Mouse (Mus musculus) urinary bladder, postnatal 25 days (tissue): ENCODE measurements around the gene Chrna1.
A peak's percentile ranks its signal among the peaks of the same experiment; 100 is the strongest.
"Not testable (repeated sequence)": the region's sequence is repeated elsewhere in the genome, so short reads cannot be mapped to it uniquely, and the experiment has no call there.

Experiments used
- DNase-seq: peaks from one replicate; pipeline ENCODE4 v3.0.0; 2022; ENCODE audit warnings: low spot score

Chrna1 gene

DNA sequence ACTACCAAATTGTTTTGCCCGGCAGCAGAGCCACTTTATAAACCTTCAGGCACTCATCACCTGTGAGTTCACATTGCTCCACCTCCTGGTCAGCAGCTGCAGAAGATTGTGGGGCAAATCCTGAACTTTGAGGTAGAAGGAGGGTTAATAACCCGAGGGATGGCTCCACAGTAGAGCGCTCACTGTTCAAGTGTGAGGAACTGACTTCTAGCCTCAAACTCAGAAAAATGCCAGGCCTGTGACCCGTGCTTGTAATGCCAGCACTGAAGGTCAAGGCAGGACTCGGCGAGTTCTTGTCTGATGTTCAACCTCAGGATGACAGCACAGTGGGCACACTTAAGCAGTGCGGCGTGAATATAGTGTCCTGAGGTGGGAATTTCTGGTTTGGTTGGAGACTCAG lies 22.2 kb downstream of the Chrna1 start:
- DNase-seq, result no peak

DNA sequence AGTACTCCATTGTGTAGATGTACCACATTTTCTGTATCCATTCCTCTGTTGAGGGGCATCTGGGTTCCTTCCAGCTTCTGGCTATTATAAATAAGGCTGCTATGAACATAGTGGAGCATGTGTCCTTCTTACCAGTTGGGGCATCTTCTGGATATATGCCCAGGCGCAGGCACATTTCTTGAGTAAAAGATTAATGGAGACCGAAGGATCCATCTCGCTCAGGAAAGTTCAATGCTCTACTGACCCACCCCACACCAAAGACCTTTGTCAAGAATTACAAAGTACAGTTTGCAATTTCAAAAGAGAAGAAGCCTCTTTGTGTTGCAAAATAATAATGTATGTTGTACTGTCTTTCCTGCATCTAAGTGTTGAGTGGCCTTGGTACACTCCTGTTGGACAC lies 23.1 kb downstream of the Chrna1 start:
- not testable (repeated sequence) for DNase-seq

DNA sequence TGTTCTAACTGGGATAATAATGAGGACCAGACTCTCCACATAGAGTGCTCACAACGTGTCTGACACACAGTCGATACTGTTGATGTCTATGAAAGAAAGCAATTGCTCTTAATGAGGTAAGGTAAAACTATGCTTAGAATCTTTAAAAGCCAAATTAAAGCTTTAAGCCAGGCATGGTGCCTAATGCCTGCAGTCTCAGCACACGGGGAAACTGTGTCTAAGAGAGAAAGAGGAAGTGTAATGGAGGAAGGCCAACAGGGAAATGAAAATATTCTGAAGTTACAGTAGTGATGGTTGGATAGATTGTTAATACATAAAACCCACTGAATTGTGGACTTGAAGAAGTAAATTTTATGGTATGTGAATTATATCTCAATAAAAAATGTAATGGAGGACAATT lies 25.7 kb downstream of the Chrna1 start:
- no peak for DNase-seq

DNA sequence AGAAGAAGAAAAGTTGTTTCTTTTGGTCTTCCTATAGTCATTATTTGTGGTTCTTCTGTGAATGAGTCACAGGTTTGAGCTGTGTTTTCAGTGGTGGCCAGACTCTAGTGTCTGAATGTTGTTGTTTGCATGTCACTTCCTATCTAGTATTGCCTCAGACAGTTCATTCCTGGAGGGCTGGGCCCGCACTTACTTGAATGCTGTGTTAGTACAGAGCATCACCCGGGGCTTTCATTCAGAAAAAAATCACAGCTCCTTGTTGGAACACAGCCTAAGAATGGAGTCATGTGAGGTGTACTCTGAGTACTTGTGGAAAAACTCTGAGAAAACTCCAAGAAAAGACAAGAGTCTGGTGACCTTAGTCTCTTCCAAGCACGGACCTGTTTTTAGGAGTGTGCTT lies 27.2 kb downstream of the Chrna1 start:
- DNase-seq, result no peak

DNA sequence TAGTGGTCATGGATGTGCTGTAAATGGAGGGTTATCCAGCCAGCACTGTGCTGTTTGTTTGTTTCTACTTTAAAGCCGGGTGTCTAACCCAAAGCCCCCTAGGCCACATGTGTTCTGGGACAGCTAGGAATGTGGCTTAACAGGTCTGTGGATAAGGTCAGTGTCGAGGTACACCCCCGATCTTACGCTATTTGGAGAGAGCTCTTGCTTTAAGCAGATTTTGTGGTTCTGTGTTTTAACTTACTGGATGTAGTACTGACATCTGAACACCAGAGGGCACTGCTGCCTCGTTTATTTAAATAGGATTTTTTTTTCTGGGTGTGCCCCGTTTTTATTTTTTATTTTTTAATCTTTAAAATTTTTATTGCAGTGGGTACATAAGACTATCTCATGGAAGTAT lies 29.4 kb downstream of the Chrna1 start:
- DNase-seq, result no peak

DNA sequence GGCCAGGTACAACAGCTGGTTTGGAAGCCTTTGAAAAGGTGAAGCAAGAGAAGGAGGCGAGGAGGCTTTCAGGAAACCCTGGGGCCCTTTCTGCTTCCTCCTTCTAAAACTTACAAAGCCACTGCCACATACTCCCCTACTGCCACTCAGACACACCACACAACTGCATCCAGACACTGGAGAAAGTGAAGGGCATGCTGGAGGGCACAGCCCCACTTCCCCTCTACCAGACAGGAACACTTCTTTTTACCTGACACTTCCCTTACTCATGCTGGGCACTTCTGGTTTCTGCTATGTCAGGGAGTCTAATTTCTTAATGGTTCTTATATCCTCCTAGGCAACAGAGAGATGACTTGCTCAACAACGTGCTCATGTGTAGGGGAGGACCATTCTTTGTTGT lies 31.6 kb downstream of the Chrna1 start:
- no peak for DNase-seq

DNA sequence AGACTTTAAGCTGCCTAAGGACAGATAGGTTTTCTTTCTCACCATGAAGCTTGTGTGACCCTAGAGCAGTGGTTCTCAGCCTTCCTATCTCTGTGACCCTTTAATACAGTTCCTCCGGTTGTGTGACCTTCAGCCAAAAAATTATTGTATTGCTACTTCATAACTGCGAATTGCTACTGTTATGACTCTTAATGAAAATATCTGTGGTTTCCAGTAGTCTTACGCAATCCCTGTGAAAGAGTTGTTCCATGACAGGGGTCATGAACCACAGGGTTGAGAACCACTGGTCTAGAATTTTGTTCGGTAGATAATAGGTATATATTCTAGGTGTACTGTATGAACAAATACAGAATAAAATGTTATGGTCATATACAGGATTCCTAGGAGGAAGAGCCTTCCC lies 32.9 kb downstream of the Chrna1 start:
- no peak for DNase-seq

DNA sequence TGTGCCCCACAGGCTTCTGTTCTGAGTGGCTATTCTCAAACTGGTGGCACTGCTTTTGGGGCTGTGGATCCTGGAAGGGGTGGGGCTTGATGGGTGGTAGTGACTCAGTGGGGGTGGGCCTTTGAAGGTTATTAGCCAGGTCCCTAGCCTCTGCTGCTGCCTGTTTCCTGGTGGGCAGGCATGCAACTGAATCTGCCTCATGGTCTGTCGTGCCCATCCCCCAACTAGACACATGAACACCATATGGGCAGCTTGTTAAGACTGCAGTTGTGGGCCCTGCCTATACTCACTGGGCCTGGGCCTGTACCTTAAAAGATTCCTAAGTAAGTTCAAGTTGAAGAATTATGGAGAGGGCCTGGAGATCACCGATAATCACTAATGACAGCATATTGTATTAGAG lies 34.6 kb downstream of the Chrna1 start:
- no peak for DNase-seq

DNA sequence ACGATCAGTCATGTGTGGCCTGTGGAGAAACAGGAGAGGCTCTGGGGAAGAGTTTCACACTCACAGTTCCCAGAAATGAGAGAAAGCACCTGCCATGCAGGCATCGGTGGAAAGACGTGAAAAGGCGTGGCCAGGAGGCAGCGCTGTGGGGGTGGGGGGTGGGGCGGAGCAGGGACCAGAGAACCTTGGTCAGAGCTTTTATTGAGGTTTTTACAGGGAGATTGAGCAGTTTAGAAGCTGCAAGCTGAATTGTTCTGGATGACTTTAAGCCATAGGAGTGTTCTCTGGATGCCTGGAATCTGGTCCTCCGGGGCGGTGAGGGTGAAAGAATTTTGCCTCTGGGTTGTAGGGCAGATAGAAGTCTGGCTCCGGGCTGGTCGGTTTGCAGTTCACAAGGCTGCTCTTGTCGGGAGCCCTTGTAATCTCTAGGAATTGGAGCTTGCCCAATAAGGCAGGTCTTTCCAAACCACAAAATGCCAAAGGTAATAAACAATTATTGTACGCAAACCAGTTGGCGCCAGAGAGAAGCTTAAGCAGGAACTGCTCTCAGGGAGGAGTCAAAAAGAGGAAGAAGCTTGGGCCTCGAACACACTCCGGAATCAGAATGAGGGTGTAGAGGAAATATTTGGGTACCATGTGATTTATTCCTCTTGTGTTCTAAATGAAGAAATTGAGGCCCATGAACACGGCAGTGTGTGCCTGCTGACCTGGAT lies 39.5 kb downstream of the Chrna1 start:
- no peak for DNase-seq

DNA sequence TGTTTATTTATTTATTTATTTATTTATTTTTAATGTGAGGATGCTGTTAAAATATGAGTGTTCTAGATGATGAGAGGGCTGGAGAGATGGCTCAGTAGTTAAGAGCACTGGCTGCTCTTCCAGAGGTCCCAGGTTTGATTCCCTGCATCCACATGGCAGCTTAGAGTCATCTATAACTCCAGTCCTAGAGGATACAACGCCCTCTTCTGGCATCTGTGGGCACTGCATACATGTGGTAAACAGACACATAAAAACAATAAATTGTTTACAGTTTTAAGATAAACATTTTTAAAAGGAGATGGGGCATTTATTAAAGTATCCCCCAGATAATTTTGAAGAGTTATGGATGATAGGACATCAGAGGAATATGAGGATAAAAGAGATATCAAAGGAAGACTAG lies 40.4 kb downstream of the Chrna1 start:
- DNase-seq, result no peak

DNA sequence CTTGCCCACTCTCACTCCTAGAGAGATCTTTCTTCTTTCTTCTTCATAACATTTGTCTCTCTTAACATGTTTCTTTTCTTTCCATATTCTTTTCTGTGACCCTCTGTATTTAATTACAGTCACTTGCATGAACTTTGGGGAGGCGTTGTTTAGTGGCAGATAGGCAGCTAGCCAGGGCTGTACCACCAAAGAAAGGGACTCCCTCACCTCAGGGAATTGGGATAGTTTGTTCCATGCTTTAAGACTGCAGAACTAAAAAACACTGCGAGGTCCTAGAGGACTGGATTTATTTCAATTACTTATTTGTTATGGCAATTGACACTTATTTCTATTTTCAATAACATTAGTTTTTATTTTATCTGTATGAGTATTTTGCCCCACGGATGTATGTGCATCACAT lies 41.0 kb downstream of the Chrna1 start:
- DNase-seq, result no peak

DNA sequence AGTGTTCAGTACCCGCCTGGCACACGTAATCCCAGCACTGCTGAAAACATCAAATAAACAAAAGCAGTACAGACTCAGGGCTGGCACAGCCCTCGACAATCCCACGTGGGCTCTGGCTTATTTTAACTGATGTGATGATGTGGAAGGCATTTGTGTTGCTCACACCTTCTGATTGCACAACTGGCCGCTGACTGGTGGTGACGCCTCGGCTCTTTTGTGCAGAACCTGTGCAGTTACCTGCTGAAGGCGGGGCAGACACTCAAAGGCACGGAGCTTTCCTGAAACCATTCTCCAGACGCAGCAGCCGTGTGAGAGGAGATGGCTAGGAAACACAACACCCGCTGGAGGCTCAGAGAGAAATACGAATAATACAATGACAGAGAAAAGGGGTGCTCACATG lies 41.5 kb downstream of the Chrna1 start:
- no peak for DNase-seq

DNA sequence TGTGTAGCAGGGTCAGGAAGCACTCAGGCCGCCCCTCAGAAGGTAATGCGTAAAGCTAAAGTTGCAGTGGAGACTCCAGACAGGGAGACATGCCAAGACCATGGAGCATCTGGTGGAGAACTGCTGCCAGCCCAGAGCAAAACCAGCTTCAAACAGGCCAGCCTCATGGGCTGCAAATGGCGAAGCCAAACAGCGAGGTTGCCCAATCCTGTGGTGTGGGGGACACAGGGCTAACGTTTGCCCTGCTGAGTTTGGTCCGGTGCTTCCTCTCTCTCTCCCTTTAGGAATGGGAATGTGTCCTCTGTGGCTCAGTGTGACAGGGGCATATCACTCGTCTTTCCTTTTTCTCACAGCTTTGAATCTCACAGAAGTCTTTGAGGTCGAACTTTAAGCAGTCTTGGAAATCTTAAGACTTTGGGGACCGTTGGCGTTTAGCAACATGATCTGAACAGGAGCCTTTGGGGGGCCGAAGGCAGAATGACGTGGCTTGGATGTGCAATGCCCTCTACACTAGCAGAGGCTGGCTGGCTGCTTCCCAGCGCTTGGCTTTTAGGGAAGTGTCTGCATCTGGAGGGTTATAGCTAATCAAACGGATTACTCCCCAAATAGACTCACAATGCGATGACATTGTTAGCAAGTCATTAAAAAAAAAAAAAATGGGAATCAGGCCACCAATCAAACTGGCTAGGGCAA lies 43.9 kb downstream of the Chrna1 start:
- no peak for DNase-seq

DNA sequence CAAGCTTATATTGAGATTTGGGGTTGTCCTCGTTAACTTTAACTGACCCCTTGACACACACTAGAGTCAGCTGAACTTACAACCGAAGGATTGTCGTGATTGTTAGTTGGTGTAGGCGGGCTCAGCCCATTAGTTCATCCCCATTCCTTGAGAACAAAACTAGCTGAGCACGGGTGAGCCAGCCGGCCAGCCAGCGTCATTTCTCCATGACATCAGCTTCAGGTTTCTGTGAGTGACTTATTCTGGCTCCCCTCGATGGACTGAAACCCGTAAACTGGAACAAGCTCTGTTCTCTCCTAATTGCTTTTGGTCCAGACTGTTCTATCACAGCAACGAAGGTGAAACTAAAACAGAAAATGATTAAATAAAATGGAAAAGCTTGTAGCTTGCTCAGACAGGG lies 45.4 kb downstream of the Chrna1 start:
- DNase-seq, result no peak

DNA sequence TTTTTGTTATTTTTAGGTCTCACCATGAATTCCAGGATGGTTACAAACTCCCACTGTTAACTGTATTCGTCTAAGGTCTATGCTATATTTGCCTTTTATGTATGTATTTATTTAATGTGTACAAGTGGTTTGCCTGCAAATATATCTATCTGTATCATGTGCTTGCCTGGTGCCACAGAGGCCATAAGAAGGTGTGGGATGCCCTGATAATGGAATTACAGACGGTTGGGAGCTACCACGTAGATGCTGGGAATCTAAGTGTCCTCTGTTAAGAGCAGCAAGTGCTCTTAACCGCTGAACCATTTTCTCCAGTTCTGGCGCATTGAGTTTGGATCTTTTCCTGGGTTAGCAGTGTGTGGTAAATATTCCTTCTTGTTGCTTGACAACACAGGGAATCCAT lies 49.7 kb downstream of the Chrna1 start:
- DNase-seq, result no peak

DNA sequence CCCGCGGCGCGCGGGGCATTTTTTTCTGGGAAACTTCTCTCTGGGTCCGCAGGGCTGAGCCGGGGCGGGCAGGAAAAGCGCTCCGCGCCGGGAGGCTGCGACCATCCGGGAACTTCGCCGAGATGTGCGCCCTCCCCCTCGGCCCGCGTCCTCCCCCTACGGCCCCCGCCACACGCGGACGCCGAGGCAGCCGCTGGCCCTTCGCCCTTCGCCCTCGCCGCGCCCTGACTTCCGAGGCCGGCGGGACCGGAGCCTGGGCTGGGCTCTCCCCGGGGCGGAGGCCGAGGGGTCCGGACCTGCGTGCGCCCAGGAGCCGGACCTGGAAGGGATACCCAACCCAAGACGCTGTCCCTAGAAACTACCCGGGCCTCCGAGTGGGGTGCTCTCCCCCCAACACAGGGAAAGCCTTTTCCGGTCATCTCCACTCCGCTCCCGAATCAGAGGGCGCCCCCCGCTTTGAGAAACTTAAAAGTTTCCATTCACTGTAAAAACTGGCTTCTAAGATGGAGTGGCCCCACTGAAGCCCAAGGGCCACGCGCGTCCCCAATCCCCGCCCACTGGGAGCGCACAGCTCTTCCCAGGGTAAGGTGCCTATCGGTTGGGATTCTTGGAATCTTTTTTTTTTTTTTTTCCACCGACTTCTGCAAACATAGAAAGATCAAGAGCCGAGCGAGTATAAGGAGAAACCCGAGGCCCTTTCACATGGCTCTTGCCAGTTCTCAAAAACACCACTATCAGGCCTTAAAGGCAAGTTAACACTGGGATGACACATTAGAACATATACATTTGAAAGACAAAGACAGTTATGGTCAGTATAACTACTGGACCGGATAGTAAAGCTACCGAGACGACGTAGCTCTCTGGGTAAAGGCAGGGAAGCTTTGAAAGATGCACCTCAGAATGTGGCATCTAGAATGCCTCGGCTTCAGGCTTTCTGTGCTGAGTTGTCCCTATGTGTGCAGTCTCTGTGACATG lies 50.5 kb downstream of the Chrna1 start, which contains the start of gene Wipf1:
TSS of gene Wipf1 (minus strand) at position 379 of the 975 bp plus-strand sequence.
- peak; percentile 73 for DNase-seq

DNA sequence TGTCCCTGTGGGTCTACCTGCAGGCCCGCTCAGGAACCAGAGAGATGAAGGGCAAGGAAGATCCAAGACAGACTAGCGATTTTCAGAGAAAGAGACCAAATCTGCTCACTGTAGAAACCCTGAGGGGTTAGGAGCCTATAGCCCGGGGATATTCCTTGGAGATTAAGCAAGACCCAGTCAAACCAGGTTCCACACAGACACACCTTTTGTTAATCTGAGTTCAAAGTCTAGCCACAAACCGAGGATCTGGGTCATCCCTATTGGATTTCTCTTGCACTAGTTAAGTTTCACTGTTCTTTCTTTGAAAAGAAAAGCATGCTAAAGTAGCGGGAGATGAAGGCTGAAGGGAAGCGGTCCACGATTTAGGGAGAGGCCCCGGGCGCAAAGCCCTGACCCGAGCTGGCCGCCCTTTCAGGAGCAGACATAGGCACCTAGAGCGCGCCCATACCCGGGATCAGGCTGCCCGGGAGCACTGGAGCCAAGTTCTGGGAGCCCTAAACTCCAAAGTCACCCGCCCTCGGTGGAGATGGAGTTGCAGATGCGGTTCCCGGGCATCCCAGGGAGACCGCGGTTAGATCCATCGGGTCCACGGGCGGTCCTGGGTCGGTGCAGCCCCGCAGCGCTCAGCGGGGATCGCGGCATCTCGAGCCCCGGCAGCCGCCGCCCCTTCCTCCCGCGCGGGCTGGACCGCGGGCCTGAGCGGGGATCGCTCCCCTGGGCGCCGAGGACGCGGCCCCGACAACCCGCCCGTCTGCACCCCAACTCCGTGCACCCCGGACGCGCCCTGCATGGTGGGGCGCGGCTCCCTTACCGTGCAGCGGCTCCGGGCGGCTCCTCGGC lies 51.4 kb downstream of the Chrna1 start:
- no peak for DNase-seq

DNA sequence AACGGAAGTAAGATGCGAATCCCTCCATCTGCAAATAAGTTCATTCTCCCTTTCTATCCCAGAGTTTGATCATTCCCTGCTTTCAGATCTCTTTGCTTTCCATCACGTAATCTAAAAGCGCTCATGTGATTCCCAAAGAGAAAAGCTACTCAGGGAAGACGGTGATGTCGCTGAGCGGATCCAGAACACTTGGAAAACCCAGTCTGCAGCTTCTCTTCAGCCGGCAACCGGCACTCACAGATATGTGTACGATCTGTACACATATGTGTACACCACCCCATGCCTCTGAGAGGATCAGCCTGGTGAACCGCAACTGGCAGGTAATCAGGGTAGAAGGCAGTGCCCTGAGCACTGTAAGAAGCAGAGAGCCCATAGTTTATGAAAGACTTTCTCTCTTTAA lies 52.2 kb downstream of the Chrna1 start:
- no peak for DNase-seq

DNA sequence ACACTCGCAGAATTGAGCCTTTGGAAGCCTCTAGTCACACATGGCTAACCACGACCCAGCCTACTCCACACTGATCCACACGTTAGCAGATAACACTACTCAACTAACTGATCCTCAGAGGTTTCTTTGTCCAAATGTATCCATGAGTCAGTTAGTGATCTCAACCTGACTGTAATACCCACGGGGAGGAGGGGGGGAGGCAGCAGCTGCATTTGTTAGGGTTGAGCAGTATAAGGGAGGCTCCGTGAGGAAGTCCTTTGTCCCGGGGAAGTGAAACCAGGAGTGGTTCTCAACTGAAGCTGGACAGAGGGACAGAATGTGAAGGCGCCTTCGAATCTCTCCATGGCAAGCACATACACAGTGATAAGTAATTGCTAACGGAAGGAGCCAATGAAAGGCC lies 53.4 kb downstream of the Chrna1 start:
- DNase-seq, result no peak

DNA sequence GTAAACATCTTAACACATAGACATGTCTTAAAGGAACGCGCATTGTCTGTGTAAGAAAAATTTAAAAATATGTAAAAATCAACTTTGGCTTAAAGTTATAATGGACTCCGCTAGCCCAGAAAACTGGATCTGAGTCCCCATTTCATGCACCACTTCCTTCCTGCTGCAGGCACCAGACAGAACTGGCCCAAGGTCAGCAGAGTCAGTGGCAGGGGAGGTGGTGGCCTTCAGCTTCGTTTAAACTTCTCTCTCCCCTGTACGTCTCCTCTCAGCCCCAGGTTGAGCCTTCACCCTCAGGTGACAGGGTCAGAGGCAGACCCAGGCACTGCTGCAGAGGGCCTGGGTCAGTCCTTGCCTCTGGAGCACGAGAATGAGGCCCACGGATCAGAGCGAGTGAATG lies 57.2 kb downstream of the Chrna1 start:
- DNase-seq, result no peak

DNA sequence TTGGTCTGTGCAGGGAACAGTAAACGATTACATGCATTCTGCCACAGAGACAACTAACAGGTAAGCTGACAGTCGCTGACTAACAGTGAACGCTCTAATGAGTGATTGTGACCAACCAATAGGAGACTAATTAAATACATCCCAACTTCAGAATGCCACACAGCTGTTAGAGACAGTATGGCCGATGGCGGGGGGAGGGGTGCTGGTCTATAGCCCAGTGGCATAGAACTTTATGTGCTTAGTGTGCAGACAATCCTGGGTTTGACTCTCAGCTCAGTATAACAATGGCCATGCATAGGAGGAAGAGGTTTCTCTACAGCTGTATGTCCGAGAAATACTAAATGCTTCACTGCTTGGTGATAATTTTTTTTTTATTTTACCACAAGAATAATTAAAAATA lies 57.8 kb downstream of the Chrna1 start:
- no peak for DNase-seq

DNA sequence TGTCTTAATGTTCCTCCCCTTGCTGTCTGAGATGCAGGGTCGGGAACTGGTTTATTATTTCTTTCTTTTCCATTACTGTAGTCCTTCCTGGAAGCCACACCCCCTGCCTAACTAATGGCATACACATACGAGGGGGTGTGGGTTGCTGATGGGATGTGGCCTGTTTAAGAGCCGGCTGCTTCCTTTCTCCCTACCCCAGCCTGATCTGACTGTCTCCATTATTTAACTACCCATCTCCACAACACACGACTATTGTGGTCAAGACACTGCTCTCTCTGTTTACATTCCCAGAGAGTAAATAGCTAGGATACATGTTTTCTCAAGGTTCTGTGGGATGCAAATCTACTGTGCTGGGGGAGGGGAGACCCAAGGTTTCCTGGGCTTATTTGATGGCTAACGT lies 58.4 kb downstream of the Chrna1 start:
- DNase-seq, result no peak
